Mouse (Mus musculus) CH12.LX (cell line): ENCODE measurements at regions not wholly inside any gene's neighbourhood (a gene's known extent, or its start where the extent isn't known, plus 50 kb on each side); places are given as distances from the start of the nearest gene placed in this dataset.

Source experiments
- CHD1 ChIP-seq: IDR thresholded peaks from 2 replicates; pipeline ENCODE4 v1.6.1; 2012; ENCODE audit warnings: low read depth, low read length, improper control_type of control experiment, inconsistent platforms
- CTCF ChIP-seq, 2 experiments: IDR thresholded peaks in 1 of 2; conservative IDR thresholded peaks in 1 of 2; 2 replicates each; pipeline ENCODE4 v1.5.1; 2011 to 2012; ENCODE audit warnings: low read depth in 2 of 2, low read length in 2 of 2, improper control_type of control experiment in 1 of 2, inconsistent platforms in 1 of 2, mild to moderate bottlenecking in 1 of 2, moderate library complexity in 1 of 2
- EP300 ChIP-seq: IDR thresholded peaks from 2 replicates; pipeline ENCODE4 v1.6.1; 2011; ENCODE audit warnings: low read length, improper control_type of control experiment
- ETS1 ChIP-seq: conservative IDR thresholded peaks from 2 replicates; pipeline ENCODE4 v1.6.1; 2012; ENCODE audit warnings: low read depth, mild to moderate bottlenecking, inconsistent platforms, low read length, improper control_type of control experiment, moderate library complexity
- MAZ ChIP-seq: IDR thresholded peaks from 2 replicates; pipeline ENCODE4 v1.6.1; 2012; ENCODE audit warnings: low read depth, mild to moderate bottlenecking, inconsistent platforms, low read length, improper control_type of control experiment, moderate library complexity
- MEF2A ChIP-seq: IDR thresholded peaks from 2 replicates; pipeline ENCODE4 v1.6.1; 2014; ENCODE audit warnings: low read depth, mild to moderate bottlenecking, inconsistent platforms, low read length, improper control_type of control experiment, borderline replicate concordance
- MYC ChIP-seq: IDR thresholded peaks from 2 replicates; pipeline ENCODE4 v1.6.1; 2011; ENCODE audit warnings: low read depth, mild to moderate bottlenecking, improper control_type of control experiment, low read length
- NELFE ChIP-seq: IDR thresholded peaks from 2 replicates; pipeline ENCODE4 v1.6.1; 2011; ENCODE audit warnings: low read depth, low read length, improper control_type of control experiment
- POLR2A ChIP-seq: IDR thresholded peaks from 2 replicates; pipeline ENCODE4 v1.6.1; 2011; ENCODE audit warnings: low read depth, mild to moderate bottlenecking, improper control_type of control experiment, low read length

DNA sequence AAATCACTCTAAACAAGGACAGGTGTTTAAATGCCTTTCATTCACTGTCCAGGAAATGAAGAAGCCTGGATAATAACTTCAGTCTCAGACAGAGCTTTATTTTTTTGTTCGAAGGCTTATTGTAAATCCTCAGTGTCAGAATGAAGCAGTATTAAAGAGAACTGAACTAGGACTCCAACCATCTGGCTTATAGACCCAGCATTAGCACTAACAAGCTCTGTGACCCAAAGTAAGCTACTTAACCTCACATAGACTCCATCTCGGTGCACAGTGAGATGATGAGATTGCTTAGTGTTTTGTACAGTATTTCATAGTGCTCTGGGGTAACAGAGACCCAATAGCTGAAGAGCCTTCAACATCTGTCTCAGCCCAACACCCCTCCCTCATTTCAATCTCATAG, 738.2 kb upstream of the Map3k7 start:
- TF ChIP-seq NELFE, result no peak
- no peak for TF ChIP-seq ETS1
- no peak for TF ChIP-seq CHD1
- TF ChIP-seq EP300, result no peak
- TF ChIP-seq POLR2A, result no peak
- TF ChIP-seq MEF2A, result no peak
- no peak for TF ChIP-seq MAZ
- TF ChIP-seq CTCF (conservative IDR thresholded peaks at IDR 0.05 in 1 of 2, IDR thresholded peaks at IDR 0.05 in 1 of 2; ENCODE audit: low read depth in 2 of 2, low read length in 2 of 2), result no peak
- TF ChIP-seq MYC, result no peak
